Mouse (Mus musculus) liver, embryonic 15.5 days (tissue): ENCODE results near the gene Slfn8. TPM values are rescaled to one million over a fixed set of nuclear protein-coding genes. Genes with fewer than 3 reads are reported as not detected.
A peak's percentile ranks its signal among the peaks of the same experiment; 100 is the strongest.

Experiments used
- ATAC-seq: fragments of 200-750 bp; cut with Nextera tagmentation; 2 replicates; pipeline ENCODE4 v1.8.0; 2017; ENCODE audit warnings: moderate number of reproducible peaks, mild to moderate bottlenecking, moderate library complexity; ENCODE audit not compliant: insufficient read depth
- H3K27ac ChIP-seq: fragments of 300-500 bp; sonication (generic); replicated peaks from 2 replicates; pipeline ENCODE4 v1.5.1; 2015; ENCODE audit warnings: mild to moderate bottlenecking, inconsistent platforms
- H3K27me3 ChIP-seq: fragments of 300-500 bp; sonication (generic); 2 replicates; pipeline ENCODE4 v1.6.1; 2015; ENCODE audit warnings: mild to moderate bottlenecking, inconsistent platforms
- H3K36me3 ChIP-seq: fragments of 300-500 bp; sonication (generic); replicated peaks from 2 replicates; pipeline ENCODE4 v1.6.1; 2015; ENCODE audit warnings: moderate library complexity, mild to moderate bottlenecking, inconsistent platforms
- H3K4me1 ChIP-seq: fragments of 300-500 bp; sonication (generic); replicated peaks from 2 replicates; pipeline ENCODE4 v1.6.1; 2015; ENCODE audit warnings: inconsistent platforms
- H3K4me2 ChIP-seq: fragments of 300-500 bp; sonication (generic); 2 replicates; pipeline ENCODE4 v1.6.1; 2015; ENCODE audit warnings: moderate library complexity, mild to moderate bottlenecking, inconsistent platforms
- H3K4me3 ChIP-seq: fragments of 300-500 bp; sonication (generic); replicated peaks from 2 replicates; pipeline ENCODE4 v1.5.1; 2015; ENCODE audit warnings: mild to moderate bottlenecking, inconsistent platforms
- H3K9ac ChIP-seq: fragments of 300-500 bp; sonication (generic); 2 replicates; pipeline ENCODE4 v1.6.1; 2015; ENCODE audit warnings: moderate library complexity, mild to moderate bottlenecking, inconsistent platforms
- H3K9me3 ChIP-seq: fragments of 300-500 bp; sonication (generic); replicated peaks from 2 replicates; pipeline ENCODE4 v1.6.1; 2016; ENCODE audit warnings: inconsistent platforms
- whole genome bisulfite sequencing: fragments of 180-500 bp; shearing (Covaris S2); methylation state at CpG from one replicate; pipeline ENCODE4 v1.1.7; 2015; ENCODE audit warnings: mixed read lengths; ENCODE audit not compliant: insufficient replicate concordance; 5-methylcytosine and 5-hydroxymethylcytosine counted together
- microRNA-seq: library from miRNA; unstranded; fragments of <30 nt; microRNA quantifications from one replicate; pipeline ENCODE4, GENCODE M21; 2016
- polyA plus RNA-seq: library from polyadenylated mRNA; unstranded; fragments of >200 nt; fragmentation: Nextera tagmentation; extraction: Ambion mirVana; gene quantifications from 2 replicates; pipeline ENCODE4 v1.2.1, GENCODE M21; 2015

Gene Slfn8
- polyA plus RNA-seq, 1 experiment from 2014 or later, result 1.1 TPM

- H3K36me3 ChIP-seq, result no peaks in the 10 kb centered on the region
- H3K27ac ChIP-seq, result no peak overlapping the region
- H3K9ac ChIP-seq, result no peak overlapping the region
- no peaks in the 10 kb centered on the region for H3K4me1 ChIP-seq
- no peaks in the 10 kb centered on the region for H3K9me3 ChIP-seq
- H3K4me2 ChIP-seq, result no peak overlapping the region
- no peak overlapping the region for H3K4me3 ChIP-seq
- WGBS, result 13% methylated on average over 4 of the region's 4 CpGs
- peaks cover 15% of the 10 kb centered on the region for H3K27me3 ChIP-seq
- ATAC-seq, result no peak
Measured at GRCm38 (mm10) chr11:82959613-82960012, 61.0 kb downstream of the Slfn8 start.

GRCm38 (mm10) chr11:82956925-82957324 is 63.7 kb downstream of the Slfn8 start:
- Histone ChIP-seq H3K4me2 (no peak overlapping the region), H3K9ac (no peak overlapping the region), H3K27me3 (peaks cover 42% of the 10 kb centered on the region), H3K27ac (no peak overlapping the region), H3K36me3 (no peaks in the 10 kb centered on the region), H3K4me1 (0 out of 2 replicates have a peak, but pooled peaks cover 4% of the 10 kb centered on the region), H3K9me3 (no peaks in the 10 kb centered on the region), H3K4me3 (no peak overlapping the region)
- WGBS, result 30% methylated on average over 10 of the region's 10 CpGs
- no peak for ATAC-seq

- Histone ChIP-seq H3K9me3 (no peaks in the 10 kb centered on the region), H3K4me1 (peaks cover 9% of the 10 kb centered on the region; the same call in 1 of the 2 replicates), H3K27ac (no peak overlapping the region), H3K4me2 (no peak overlapping the region), H3K4me3 (no peak overlapping the region), H3K27me3 (peaks cover 60% of the 10 kb centered on the region), H3K9ac (no peak overlapping the region), H3K36me3 (no peaks in the 10 kb centered on the region)
- no peak for ATAC-seq
- WGBS, result 60% methylated on average over 6 of the region's 6 CpGs
Measured at GRCm38 (mm10) chr11:82954631-82955030, 66.0 kb downstream of the Slfn8 start.

- H3K36me3 ChIP-seq, result no peaks in the 10 kb centered on the region
- no peak overlapping the region for H3K27ac ChIP-seq
- peak overlapping the region; percentile 30 for H3K4me3 ChIP-seq
- H3K4me2 ChIP-seq, result peak overlapping the region; percentile 48
- H3K9me3 ChIP-seq, result no peaks in the 10 kb centered on the region
- H3K4me1 ChIP-seq, result peaks cover 9% of the 10 kb centered on the region; the same call in 1 of the 2 replicates
- ATAC-seq, result 0 out of 2 replicates have a peak, but pooled peaks have one; percentile 31
- no peak overlapping the region for H3K9ac ChIP-seq
- H3K27me3 ChIP-seq, result peaks cover 71% of the 10 kb centered on the region
- WGBS, result 28% methylated on average over 9 of the region's 9 CpGs
Measured at GRCm38 (mm10) chr11:82952612-82953542, 67.7 kb downstream of the Slfn8 start.

Small RNA genes within 50 kb of the gene (microRNA-seq; reads per million reads assigned to microRNA genes)
- not detected for gene Gm27598
- gene Mir7679, result not detected

Other genes with a start within 250 kb of the Slfn8 start
- gene Lig3, start 239.7 kb downstream of the Slfn8 start, polyA plus RNA-seq, result 6.6 and 8.4 TPM in 2 replicates
- 24.5 and 26.0 TPM in 2 replicates for gene Rffl, start 149.6 kb downstream of the Slfn8 start, polyA plus RNA-seq
- gene Rad51d, start 130.2 kb downstream of the Slfn8 start, polyA plus RNA-seq, result 5.6 and 6.2 TPM in 2 replicates
- gene Fndc8, start 128.7 kb downstream of the Slfn8 start, polyA plus RNA-seq, result 0.07 and 0.18 TPM in 2 replicates
- 12.4 and 13.6 TPM in 2 replicates for gene Nle1, start 112.4 kb downstream of the Slfn8 start, polyA plus RNA-seq
- 1.7 TPM in 2 replicates for gene Unc45b, start 110.3 kb downstream of the Slfn8 start, polyA plus RNA-seq
- gene Slfn5, start 69.5 kb downstream of the Slfn8 start, polyA plus RNA-seq, result 1.5 and 1.6 TPM in 2 replicates
- 5.7 TPM in 2 replicates for gene Slfn9, start 29.0 kb downstream of the Slfn8 start, polyA plus RNA-seq
- 11.6 and 11.7 TPM in 2 replicates for gene Slfn2, start 44.3 kb upstream of the Slfn8 start, polyA plus RNA-seq
- gene Slfn1, start 96.0 kb upstream of the Slfn8 start, polyA plus RNA-seq, result 1.5 and 1.6 TPM in 2 replicates
- 0.88 and 1.2 TPM in 2 replicates for gene Slfn4, start 154.4 kb upstream of the Slfn8 start, polyA plus RNA-seq
- gene Slfn3, start 170.5 kb upstream of the Slfn8 start, polyA plus RNA-seq, result 1.7 and 1.8 TPM in 2 replicates